Mouse (Mus musculus): Measurements from ENCODE around the gene Trhr2. TPM values are rescaled to one million over a fixed set of nuclear protein-coding genes. Genes with fewer than 3 reads are reported as not detected.

Gene Trhr2
- polyA plus RNA-seq, 1 experiment from 2014 or later: not detected

- H3K27ac ChIP-seq (replicated peaks): no peak overlapping the region
- TF ChIP-seq EP300 (optimal IDR thresholded peaks at IDR 0.05) (no peak), CTCF (IDR thresholded peaks at IDR 0.05; ENCODE audit: low read depth) (peak; percentile 56)
- no peak for ATAC-seq (ENCODE audit: low FRiP score, low TSS enrichment)
- 0 out of 2 replicates have a peak, but pooled peaks cover 2% of the 10 kb centered on the region for H3K4me1 ChIP-seq (replicated peaks; ENCODE audit: control insufficient read depth, insufficient read depth)
- DNase-seq (ENCODE audit: low spot score): no peak
- no peak overlapping the region for H3K4me3 ChIP-seq (ENCODE audit: low read depth, low read length)
- peaks cover 4% of the 10 kb centered on the region; the same call in 1 of the 2 replicates for H3K36me3 ChIP-seq (ENCODE audit: control insufficient read depth, insufficient read depth, low read length)
- WGBS: 70% methylated on average over 6 of the region's 6 CpGs
- H3K9me3 ChIP-seq (ENCODE audit: control insufficient read depth, low read length): no peaks in the 10 kb centered on the region
- no peak overlapping the region for H3K9ac ChIP-seq (ENCODE audit: low read length)
- H3K4me2 ChIP-seq (replicated peaks; ENCODE audit: low read depth): no peak overlapping the region
- no peaks in the 10 kb centered on the region; the same call in 1 of the 2 replicates for H3K27me3 ChIP-seq (ENCODE audit: control insufficient read depth, insufficient read depth, low read length)
Observed at GRCm38 (mm10) chr8:122338852-122339251, 21.7 kb downstream of the Trhr2 start.

- peak overlapping the region; percentile 23; the same call in 1 of the 2 replicates for H3K9ac ChIP-seq (ENCODE audit: low read length)
- H3K4me1 ChIP-seq (replicated peaks; ENCODE audit: control insufficient read depth, insufficient read depth): no peaks in the 10 kb centered on the region
- H3K9me3 ChIP-seq (ENCODE audit: control insufficient read depth, low read length): no peaks in the 10 kb centered on the region
- H3K36me3 ChIP-seq (ENCODE audit: control insufficient read depth, insufficient read depth, low read length): peaks cover 4% of the 10 kb centered on the region; the same call in 1 of the 2 replicates
- TF ChIP-seq CTCF (IDR thresholded peaks at IDR 0.05; ENCODE audit: low read depth): no peak; the same call in 1 of the 2 replicates
- no peak for TF ChIP-seq EP300 (optimal IDR thresholded peaks at IDR 0.05)
- peak overlapping the region; percentile 47 for H3K4me3 ChIP-seq (ENCODE audit: low read depth, low read length)
- H3K4me2 ChIP-seq (replicated peaks; ENCODE audit: low read depth): peak overlapping the region; percentile 78
- no peak overlapping the region for H3K27ac ChIP-seq (replicated peaks)
- H3K27me3 ChIP-seq (ENCODE audit: control insufficient read depth, insufficient read depth, low read length): no peaks in the 10 kb centered on the region; the same call in 1 of the 2 replicates
- peak; percentile 28; the same call in 1 of the 2 replicates for ATAC-seq (ENCODE audit: low FRiP score, low TSS enrichment)
- peak; percentile 64 for DNase-seq (ENCODE audit: low spot score)
- 27% methylated on average over 64 of the region's 81 CpGs for WGBS
Observed at GRCm38 (mm10) chr8:122336251-122336910, 24.2 kb downstream of the Trhr2 start.

- H3K36me3 ChIP-seq (ENCODE audit: control insufficient read depth, insufficient read depth, low read length): peaks cover 4% of the 10 kb centered on the region; the same call in 1 of the 2 replicates
- peak overlapping the region; percentile 47 for H3K4me3 ChIP-seq (ENCODE audit: low read depth, low read length)
- H3K9ac ChIP-seq (ENCODE audit: low read length): peak overlapping the region; percentile 23; the same call in 1 of the 2 replicates
- no peaks in the 10 kb centered on the region for H3K9me3 ChIP-seq (ENCODE audit: control insufficient read depth, low read length)
- DNase-seq (ENCODE audit: low spot score) (no peak), ATAC-seq (ENCODE audit: low FRiP score, low TSS enrichment) (0 out of 2 replicates have a peak, but pooled peaks have one; percentile 15)
- 26% methylated on average over 56 of the region's 57 CpGs for WGBS
- H3K4me2 ChIP-seq (replicated peaks; ENCODE audit: low read depth): peak overlapping the region; percentile 78
- no peak overlapping the region for H3K27ac ChIP-seq (replicated peaks)
- no peaks in the 10 kb centered on the region; the same call in 1 of the 2 replicates for H3K27me3 ChIP-seq (ENCODE audit: control insufficient read depth, insufficient read depth, low read length)
- TF ChIP-seq CTCF (IDR thresholded peaks at IDR 0.05; ENCODE audit: low read depth) (no peak), EP300 (optimal IDR thresholded peaks at IDR 0.05) (no peak)
- H3K4me1 ChIP-seq (replicated peaks; ENCODE audit: control insufficient read depth, insufficient read depth): no peaks in the 10 kb centered on the region
Observed at GRCm38 (mm10) chr8:122335638-122336250, 24.8 kb downstream of the Trhr2 start.

GRCm38 (mm10) chr8:122334791-122335490, 25.6 kb downstream of the Trhr2 start:
- H3K27ac ChIP-seq (replicated peaks): no peak overlapping the region
- H3K4me1 ChIP-seq (replicated peaks; ENCODE audit: control insufficient read depth, insufficient read depth): no peaks in the 10 kb centered on the region
- no peak overlapping the region for H3K4me2 ChIP-seq (replicated peaks; ENCODE audit: low read depth)
- H3K36me3 ChIP-seq (ENCODE audit: control insufficient read depth, insufficient read depth, low read length): peaks cover 4% of the 10 kb centered on the region; the same call in 1 of the 2 replicates
- no peak overlapping the region for H3K9ac ChIP-seq (ENCODE audit: low read length)
- no peak overlapping the region for H3K4me3 ChIP-seq (ENCODE audit: low read depth, low read length)
- ATAC-seq (ENCODE audit: low FRiP score, low TSS enrichment) (no peak), DNase-seq (ENCODE audit: low spot score) (no peak)
- no peaks in the 10 kb centered on the region for H3K9me3 ChIP-seq (ENCODE audit: control insufficient read depth, low read length)
- 92% methylated on average over 13 of the region's 13 CpGs for WGBS
- no peak for TF ChIP-seq CTCF (IDR thresholded peaks at IDR 0.05; ENCODE audit: low read depth)
- H3K27me3 ChIP-seq (ENCODE audit: control insufficient read depth, insufficient read depth, low read length): no peaks in the 10 kb centered on the region; the same call in 1 of the 2 replicates

GRCm38 (mm10) chr8:122333531-122333930, 27.0 kb downstream of the Trhr2 start:
- Histone ChIP-seq H3K4me1 (replicated peaks; ENCODE audit: control insufficient read depth, insufficient read depth) (no peaks in the 10 kb centered on the region), H3K9ac (ENCODE audit: low read length) (no peak overlapping the region), H3K9me3 (ENCODE audit: control insufficient read depth, low read length) (no peaks in the 10 kb centered on the region), H3K27me3 (ENCODE audit: control insufficient read depth, insufficient read depth, low read length) (no peaks in the 10 kb centered on the region; the same call in 1 of the 2 replicates), H3K4me2 (replicated peaks; ENCODE audit: low read depth) (no peak overlapping the region), H3K27ac (replicated peaks) (no peak overlapping the region), H3K36me3 (ENCODE audit: control insufficient read depth, insufficient read depth, low read length) (peaks cover 4% of the 10 kb centered on the region; the same call in 1 of the 2 replicates), H3K4me3 (ENCODE audit: low read depth, low read length) (no peak overlapping the region)
- no peak for DNase-seq (ENCODE audit: low spot score)
- TF ChIP-seq CTCF (IDR thresholded peaks at IDR 0.05; ENCODE audit: low read depth): no peak
- TF ChIP-seq EP300 (optimal IDR thresholded peaks at IDR 0.05): no peak
- WGBS: 90% methylated on average over 7 of the region's 7 CpGs
- no peak for ATAC-seq (ENCODE audit: low FRiP score, low TSS enrichment)
